Mouse (Mus musculus) stomach, embryonic 14.5 days (tissue): ENCODE data around the gene Gm10320. TPM values are rescaled to one million over a fixed set of nuclear protein-coding genes. Genes with fewer than 3 reads are reported as not detected.

ENCODE experiments used
- ATAC-seq: fragments of 200-750 bp; cut with Nextera tagmentation; 2 replicates; pipeline ENCODE4 v1.8.0; 2017; ENCODE audit warnings: low read depth, moderate TSS enrichment; ENCODE audit not compliant: insufficient number of reproducible peaks, insufficient read depth, low FRiP score
- H3K27ac ChIP-seq: fragments of 300-500 bp; sonication (generic); 2 replicates; pipeline ENCODE4 v1.5.1; 2014; ENCODE audit warnings: mild to moderate bottlenecking, low read length, moderate library complexity, mixed read lengths
- H3K27me3 ChIP-seq: fragments of 300-500 bp; sonication (generic); 2 replicates; pipeline ENCODE4 v1.6.1; 2014; ENCODE audit warnings: low read length, control low read depth, mixed read lengths; ENCODE audit not compliant: control insufficient read depth, insufficient read depth
- H3K36me3 ChIP-seq: fragments of 300-500 bp; sonication (generic); 2 replicates; pipeline ENCODE4 v1.6.1; 2014; ENCODE audit warnings: mild to moderate bottlenecking, control low read depth, low read length, moderate library complexity, mixed read lengths; ENCODE audit not compliant: control insufficient read depth, insufficient read depth
- H3K4me1 ChIP-seq: fragments of 300-500 bp; sonication (generic); 2 replicates; pipeline ENCODE4 v1.6.1; 2014; ENCODE audit warnings: low read length, control low read depth, mixed read lengths; ENCODE audit not compliant: control insufficient read depth, insufficient read depth
- H3K4me2 ChIP-seq: fragments of 300-500 bp; sonication (generic); replicated peaks from 2 replicates; pipeline ENCODE4 v1.6.1; 2014; ENCODE audit warnings: low read depth, low read length, control low read depth
- H3K4me3 ChIP-seq: fragments of 300-500 bp; sonication (generic); 2 replicates; pipeline ENCODE4 v1.5.1; 2014; ENCODE audit warnings: low read depth, low read length, control low read depth
- H3K9ac ChIP-seq: fragments of 300-500 bp; sonication (generic); replicated peaks from 2 replicates; pipeline ENCODE4 v1.6.1; 2014; ENCODE audit warnings: low read depth, mild to moderate bottlenecking, control low read depth, low read length, moderate library complexity, mixed read lengths
- H3K9me3 ChIP-seq: fragments of 300-500 bp; sonication (generic); 2 replicates; pipeline ENCODE4 v1.6.1; 2016; ENCODE audit warnings: low read depth, low read length, control low read depth; ENCODE audit not compliant: control insufficient read depth
- WGBS: fragments of 180-500 bp; shearing (Covaris S2); extraction: QIAGEN DNeasy Blood & Tissue Kit; methylation state at CpG from one replicate; pipeline ENCODE4 v1.1.7; 2014; 5-methylcytosine and 5-hydroxymethylcytosine counted together
- polyA plus RNA-seq: library from polyadenylated mRNA; unstranded; fragments of >200 nt; fragmentation: Nextera tagmentation; extraction: Ambion mirVana; gene quantifications from 2 replicates; pipeline ENCODE4 v1.2.1, GENCODE M21; 2014

Gene Gm10320
- polyA plus RNA-seq = 1.2 and 1.4 TPM in 2 replicates

- no peak within 1 kb of the TSS for H3K4me2 ChIP-seq
- H3K36me3 ChIP-seq = no peaks in the 10 kb centered on the region
- no peaks in the 10 kb centered on the region for H3K4me1 ChIP-seq
- no peaks in the 10 kb centered on the region for H3K9me3 ChIP-seq
- no peak within 1 kb of the TSS for H3K9ac ChIP-seq
- no peak for ATAC-seq
- H3K27ac ChIP-seq = no peak within 1 kb of the TSS
- H3K4me3 ChIP-seq = no peak within 1 kb of the TSS
- WGBS = 85% methylated on average over 3 of the region's 3 CpGs
- no peaks in the 10 kb centered on the region for H3K27me3 ChIP-seq
Observed at GRCm38 (mm10) chr13:98491909-98492308, at the start of gene Gm10320. TSS of gene Gm10320 (minus strand) at chr13:98492001.

GRCm38 (mm10) chr13:98541601-98542000, 49.8 kb upstream of the Gm10320 start:
- no peaks in the 10 kb centered on the region for H3K27me3 ChIP-seq
- no peak overlapping the region for H3K4me2 ChIP-seq
- no peak overlapping the region for H3K27ac ChIP-seq
- WGBS = 83% methylated on average over 2 of the region's 2 CpGs
- no peaks in the 10 kb centered on the region for H3K9me3 ChIP-seq
- H3K4me1 ChIP-seq = no peaks in the 10 kb centered on the region
- H3K4me3 ChIP-seq = no peak overlapping the region
- no peak for ATAC-seq
- no peaks in the 10 kb centered on the region for H3K36me3 ChIP-seq
- no peak overlapping the region for H3K9ac ChIP-seq

- Histone ChIP-seq H3K27ac (no peak overlapping the region), H3K9ac (no peak overlapping the region), H3K4me1 (no peaks in the 10 kb centered on the region; the same call in 1 of the 2 replicates), H3K4me3 (no peak overlapping the region), H3K4me2 (no peak overlapping the region), H3K36me3 (no peaks in the 10 kb centered on the region), H3K27me3 (no peaks in the 10 kb centered on the region), H3K9me3 (no peaks in the 10 kb centered on the region)
- no peak for ATAC-seq
- WGBS = 80% methylated on average over 3 of the region's 3 CpGs
Observed at GRCm38 (mm10) chr13:98540206-98540605, 48.4 kb upstream of the Gm10320 start.

- H3K27ac ChIP-seq = no peak overlapping the region
- no peak for ATAC-seq
- H3K36me3 ChIP-seq = no peaks in the 10 kb centered on the region
- H3K4me1 ChIP-seq = peaks cover 8% of the 10 kb centered on the region; the same call in 1 of the 2 replicates
- H3K4me2 ChIP-seq = no peak overlapping the region
- H3K27me3 ChIP-seq = no peaks in the 10 kb centered on the region
- 68% methylated on average over 7 of the region's 7 CpGs for WGBS
- no peaks in the 10 kb centered on the region for H3K9me3 ChIP-seq
- no peak overlapping the region for H3K4me3 ChIP-seq
- H3K9ac ChIP-seq = no peak overlapping the region
Observed at GRCm38 (mm10) chr13:98539311-98539710, 47.5 kb upstream of the Gm10320 start.

GRCm38 (mm10) chr13:98538587-98538986, 46.8 kb upstream of the Gm10320 start:
- 77% methylated on average over 5 of the region's 5 CpGs for WGBS
- no peak for ATAC-seq
- H3K9me3 ChIP-seq = no peaks in the 10 kb centered on the region
- no peak overlapping the region for H3K9ac ChIP-seq
- no peak overlapping the region for H3K4me3 ChIP-seq
- H3K27ac ChIP-seq = no peak overlapping the region
- no peaks in the 10 kb centered on the region for H3K36me3 ChIP-seq
- no peaks in the 10 kb centered on the region for H3K27me3 ChIP-seq
- no peak overlapping the region for H3K4me2 ChIP-seq
- peaks cover 11% of the 10 kb centered on the region; the same call in 1 of the 2 replicates for H3K4me1 ChIP-seq

- peak overlapping the region; percentile 33 for H3K4me2 ChIP-seq
- peak; percentile 50; the same call in 1 of the 2 replicates for ATAC-seq
- no peak overlapping the region for H3K9ac ChIP-seq
- no peak overlapping the region for H3K4me3 ChIP-seq
- H3K4me1 ChIP-seq = peaks cover 18% of the 10 kb centered on the region; the same call in 1 of the 2 replicates
- 7% methylated on average over 2 of the region's 2 CpGs for WGBS
- H3K27ac ChIP-seq = peak overlapping the region; percentile 29; the same call in 1 of the 2 replicates
- no peaks in the 10 kb centered on the region for H3K36me3 ChIP-seq
- no peaks in the 10 kb centered on the region for H3K27me3 ChIP-seq
- no peaks in the 10 kb centered on the region for H3K9me3 ChIP-seq
Observed at GRCm38 (mm10) chr13:98534913-98535262, 43.1 kb upstream of the Gm10320 start.

- Histone ChIP-seq H3K4me1 (peaks cover 18% of the 10 kb centered on the region; the same call in 1 of the 2 replicates), H3K27me3 (no peaks in the 10 kb centered on the region), H3K9me3 (no peaks in the 10 kb centered on the region), H3K4me3 (no peak overlapping the region), H3K4me2 (peak overlapping the region; percentile 33), H3K36me3 (no peaks in the 10 kb centered on the region), H3K9ac (no peak overlapping the region), H3K27ac (peak overlapping the region; percentile 29; the same call in 1 of the 2 replicates)
- peak; percentile 79 for ATAC-seq
- WGBS = 12% methylated on average over 18 of the region's 18 CpGs
Observed at GRCm38 (mm10) chr13:98534190-98534912, 42.5 kb upstream of the Gm10320 start.

GRCm38 (mm10) chr13:98533415-98533814, 41.6 kb upstream of the Gm10320 start:
- Histone ChIP-seq H3K27ac (no peak overlapping the region), H3K27me3 (no peaks in the 10 kb centered on the region), H3K9ac (no peak overlapping the region), H3K4me2 (no peak overlapping the region; the same call in 1 of the 2 replicates), H3K4me3 (no peak overlapping the region), H3K4me1 (peaks cover 18% of the 10 kb centered on the region; the same call in 1 of the 2 replicates), H3K9me3 (no peaks in the 10 kb centered on the region), H3K36me3 (no peaks in the 10 kb centered on the region)
- ATAC-seq = no peak
- WGBS = 22% methylated on average over 9 of the region's 9 CpGs
